Mouse (Mus musculus) heart, adult 2 months (tissue): ENCODE results near the gene Socs5.

ENCODE experiments used
- CTCF ChIP-seq: fragments of 200-600 bp; IDR thresholded peaks from 2 replicates; pipeline ENCODE4 v1.8.1; 2022; ENCODE audit warnings: antibody characterized with exemption, mild to moderate bottlenecking, moderate library complexity
- EP300 ChIP-seq: fragments of 200-500 bp; IDR thresholded peaks from 2 replicates; pipeline ENCODE4 v1.6.1; 2011; ENCODE audit warnings: low read depth, low read length, control low read depth; ENCODE audit not compliant: insufficient read depth
- POLR2A ChIP-seq: fragments of 200-500 bp; IDR thresholded peaks from 2 replicates; pipeline ENCODE4 v1.6.1; 2011; ENCODE audit warnings: mild to moderate bottlenecking, low read depth, low read length, control low read depth; ENCODE audit not compliant: insufficient read depth

GRCm38 (mm10) chr17:87072766-87073440 lies 34.6 kb upstream of the Socs5 start:
- TF ChIP-seq POLR2A (no peak), CTCF (no peak), EP300 (no peak)
